ENCODE assay signal across 24 mouse cellular contexts in the genomic region with DNA sequence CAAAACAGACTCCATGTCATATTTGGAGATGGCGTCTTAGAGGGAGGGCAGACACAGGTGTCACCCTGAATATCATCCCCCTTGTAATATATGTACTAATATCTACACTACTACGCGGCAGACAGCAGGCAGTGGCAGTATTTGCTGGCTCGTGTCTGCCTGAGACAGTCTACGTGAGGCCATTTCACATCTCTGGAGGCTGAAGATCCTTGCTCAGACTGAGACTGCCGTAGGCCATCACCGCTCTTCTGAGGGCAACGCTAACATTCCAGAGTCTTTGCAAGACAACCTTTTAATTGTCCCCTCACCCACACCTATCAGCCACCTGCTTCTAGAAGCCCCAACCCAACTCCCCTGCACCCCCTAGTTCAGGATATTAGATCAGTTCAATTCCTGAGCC. TPM values are rescaled to one million over a fixed set of nuclear protein-coding genes. Genes with fewer than 3 reads are reported as not detected.
DNase-seq lines count a peak whose midpoint lies in the region; ATAC-seq and TF ChIP-seq lines count a peak whose summit lies in the region.
"Had no signal": no experiment of that assay in that cellular context is flagged by ENCODE, and none has a peak within 500 bp of the region (broad histone marks: within the 10 kb centered on the region; RNA-seq: fewer than 3 reads in every experiment).

No protein-coding gene starts in this region.

- TF ChIP-seq EP300 in ES-Bruce4 (IDR thresholded peaks at IDR 0.05; ENCODE audit: insufficient read depth, low read depth, low read length), result no peak

- ATAC-seq in liver, embryonic 12.5 days, result no peak
- ATAC-seq: activated CD4-positive, CD25-positive, alpha-beta regulatory T cell, adult 4 months; CD4-positive, CD25-positive, alpha-beta regulatory T cell, adult 4 months; Patski had no signal

- intact Hi-C loops in heart, postnatal 36 days (cut with DNase I), result no loop called here

- H3K4me2 ChIP-seq in liver, embryonic 12.5 days, result no peak overlapping the region

- peaks cover 7% of the 10 kb centered on the region; the same call in 1 of the 2 replicates for H3K36me3 ChIP-seq in heart, embryonic 10.5 days
- peaks cover 9% of the 10 kb centered on the region for H3K36me3 ChIP-seq in ES-Bruce4 (ENCODE audit: control insufficient read depth, insufficient read depth, low read length, poor library complexity, severe bottlenecking)
- peaks cover 5% of the 10 kb centered on the region for H3K36me3 ChIP-seq in liver, embryonic 12.5 days

- H3K27me3 ChIP-seq in heart, embryonic 10.5 days (ENCODE audit: insufficient read depth, poor library complexity, severe bottlenecking), result no peaks in the 10 kb centered on the region
- no peaks in the 10 kb centered on the region for H3K27me3 ChIP-seq in ES-Bruce4 (ENCODE audit: control insufficient read depth, insufficient read depth, low read length, poor library complexity, severe bottlenecking)
- H3K27me3 ChIP-seq in liver, embryonic 12.5 days (replicated peaks), result no peaks in the 10 kb centered on the region
- H3K27me3 ChIP-seq: CH12.LX, Patski had no signal

- no peak overlapping the region for H3K4me3 ChIP-seq in heart, embryonic 10.5 days
- no peak overlapping the region for H3K4me3 ChIP-seq in ES-Bruce4 (ENCODE audit: low read depth, low read length)
- H3K4me3 ChIP-seq in liver, embryonic 12.5 days, result no peak overlapping the region

- WGBS in heart, embryonic 10.5 days, result 93% methylated on average over 8 of the region's 8 CpGs
- 84% methylated on average over 8 of the region's 8 CpGs for WGBS in liver, embryonic 12.5 days (ENCODE audit: insufficient replicate concordance)

- H3K4me1 ChIP-seq in heart, embryonic 10.5 days, result peaks cover 28% of the 10 kb centered on the region
- H3K4me1 ChIP-seq in ES-Bruce4 (ENCODE audit: control insufficient read depth, insufficient read depth, low read length), result peaks cover 8% of the 10 kb centered on the region
- peaks cover 53% of the 10 kb centered on the region for H3K4me1 ChIP-seq in liver, embryonic 12.5 days

- TF ChIP-seq POLR2A in ES-Bruce4 (IDR thresholded peaks at IDR 0.05; ENCODE audit: insufficient read depth, low read length), result no peak

- no peak overlapping the region; the same call in 1 of the 2 replicates for H3K9ac ChIP-seq in ES-Bruce4 (ENCODE audit: low read depth, poor library complexity, severe bottlenecking)
- no peak overlapping the region for H3K9ac ChIP-seq in liver, embryonic 12.5 days

- H3K27ac ChIP-seq in heart, embryonic 10.5 days, result no peak overlapping the region
- H3K27ac ChIP-seq in ES-Bruce4 (ENCODE audit: insufficient read depth, low read length), result peak overlapping the region; percentile 56; the same call in 1 of the 2 replicates
- no peak overlapping the region for H3K27ac ChIP-seq in liver, embryonic 12.5 days

- H3K9me3 ChIP-seq in heart, embryonic 10.5 days, result no peaks in the 10 kb centered on the region
- H3K9me3 ChIP-seq in ES-Bruce4 (replicated peaks; ENCODE audit: control insufficient read depth, insufficient read depth, low read length, poor library complexity, severe bottlenecking), result no peaks in the 10 kb centered on the region
- no peaks in the 10 kb centered on the region for H3K9me3 ChIP-seq in liver, embryonic 12.5 days (replicated peaks)
- H3K9me3 ChIP-seq: G1E had no signal

- DNase-seq in heart, adult 11 months, result peak; percentile 82
- DNase-seq in heart, adult 18-20 months, result no peak
- DNase-seq in heart, embryonic 10.5 days (ENCODE audit: low spot score), result peak; percentile 61
- no peak for DNase-seq in heart, postnatal 36 days
- peak; percentile 95 for DNase-seq in 3T3-L1 (ENCODE audit: low read depth, low spot score)
- no peak for DNase-seq in left cerebral cortex, adult 8-10 months (ENCODE audit: low spot score in 2 of 2)
- DNase-seq: adrenal gland, adult 2 months; adrenal gland, adult 8-10 months; adrenal gland, postnatal 10 days; adrenal gland, postnatal 14 days; adrenal gland, postnatal 25 days; adrenal gland, postnatal 36 days; B cell, adult 2 months; cerebellum, adult 11 months; cerebellum, adult 11-12 months; cerebellum, adult 18-20 months; cerebellum, adult 2 months had no signal

- TF ChIP-seq CTCF in ES-Bruce4 (IDR thresholded peaks at IDR 0.05; ENCODE audit: low read depth, low read length), result no peak

RNA-seq across cellular contexts. Expression of a gene that starts 2.9 kb away (rescaled TPM):
- 10 to 100 TPM; 51.1 to 53.6 TPM for total RNA-seq in heart, adult 18-20 months (2021)
- polyA plus RNA-seq in heart, embryonic 10.5 days (2016; fragmentation: Nextera tagmentation; extraction: Ambion mirVana), result 56.4 and 59.3 TPM in 2 replicates
- total RNA-seq in heart, postnatal 36 days (2021), result 10 to 100 TPM; 46.9 to 48.2 TPM
- 325 and 334 TPM in 2 replicates for polyA plus RNA-seq in ES-Bruce4 (2011; ENCODE audit: insufficient read depth, insufficient read length, low read depth, missing spikeins)
- total RNA-seq in left cerebral cortex, adult 8-10 months (2022), result 10 to 100 TPM; 44.9 to 54.3 (median 51.9) TPM
- polyA plus RNA-seq in liver, embryonic 12.5 days (2016; fragmentation: Nextera tagmentation; extraction: Ambion mirVana), result 35.6 and 36.9 TPM in 2 replicates

RNA-seq across cellular contexts. Expression of a gene that starts 32.7 kb away (rescaled TPM):
- 1 to 10 TPM; 7.8 to 8.2 TPM for total RNA-seq in heart, adult 18-20 months (2021)
- 10.5 and 14.9 TPM in 2 replicates for polyA plus RNA-seq in heart, embryonic 10.5 days (2016; fragmentation: Nextera tagmentation; extraction: Ambion mirVana)
- 1 to 10 TPM; 6.4 to 8.8 TPM for total RNA-seq in heart, postnatal 36 days (2021)
- 19.7 and 25.0 TPM in 2 replicates for polyA plus RNA-seq in ES-Bruce4 (2011; ENCODE audit: insufficient read depth, insufficient read length, low read depth, missing spikeins)
- 10 to 100 TPM; 29.2 to 31.7 (median 30.3) TPM for total RNA-seq in left cerebral cortex, adult 8-10 months (2022)
- 5.2 and 5.3 TPM in 2 replicates for polyA plus RNA-seq in liver, embryonic 12.5 days (2016; fragmentation: Nextera tagmentation; extraction: Ambion mirVana)

Comparison
In these comparisons a context has a peak if more than half of its experiments do, and no peak if none do; other contexts are left out.
1. DNase-seq: peak in heart, adult 11 months (single experiment), heart, embryonic 10.5 days (single experiment) and 3T3-L1 (single experiment); none in heart, adult 18-20 months (0 of 2), heart, postnatal 36 days (0 of 2) and left cerebral cortex, adult 8-10 months (0 of 2).